20 mouse cellular contexts compared by ENCODE assay signal in the genomic region with DNA sequence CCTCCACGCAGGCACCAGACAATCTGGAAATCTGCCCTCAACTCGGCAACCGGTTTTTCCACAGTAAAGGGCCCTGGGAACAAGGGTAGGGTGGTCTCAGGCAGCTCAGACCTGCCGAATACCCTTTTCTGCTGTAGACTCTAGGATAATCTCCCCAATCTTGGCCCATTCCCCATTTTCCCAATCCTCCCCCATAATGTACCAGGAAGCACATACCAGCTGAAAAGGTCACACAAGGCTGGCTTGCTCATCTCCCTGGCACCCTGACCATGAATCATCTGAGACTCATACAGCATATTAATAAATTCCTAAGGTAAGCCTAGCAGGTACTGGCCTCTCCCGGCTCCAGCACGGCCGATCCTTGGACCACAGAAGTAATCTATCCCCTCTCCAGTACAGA. TPM values are rescaled to one million over a fixed set of nuclear protein-coding genes. Genes with fewer than 3 reads are reported as not detected.
DNase-seq lines count a peak whose midpoint lies in the region; TF ChIP-seq lines count a peak whose summit lies in the region.
"Had no signal": no experiment of that assay in that cellular context is flagged by ENCODE, and none has a peak within 500 bp of the region (broad histone marks: within the 10 kb centered on the region; RNA-seq: fewer than 3 reads in every experiment).

No protein-coding gene starts in this region.

- in situ Hi-C loops in ES-E14 (cut with MboI; ENCODE audit: low sequenced_read_pairs in 2 of 2, unreplicated experiment in 2 of 2), result no loop called here

- no peaks in the 10 kb centered on the region for H3K9me3 ChIP-seq in ES-E14 (ENCODE audit: control insufficient read depth, insufficient read depth, low read depth, low read length)
- H3K9me3 ChIP-seq: embryonic facial prominence, embryonic 10.5 days; forebrain, embryonic 12.5 days; heart, embryonic 12.5 days; hindbrain, embryonic 13.5 days; limb, embryonic 12.5 days; liver, embryonic 12.5 days; midbrain, embryonic 15.5 days had no signal

- H3K9ac ChIP-seq in ES-E14 (ENCODE audit: insufficient read depth, low read depth, low read length, poor library complexity, severe bottlenecking), result 0 out of 2 replicates have a peak overlapping the region, but pooled peaks have one; percentile 6
- H3K9ac ChIP-seq: forebrain, embryonic 12.5 days; heart, embryonic 12.5 days; hindbrain, embryonic 13.5 days; limb, embryonic 12.5 days; liver, embryonic 12.5 days; midbrain, embryonic 15.5 days had no signal

- no peaks in the 10 kb centered on the region for H3K36me3 ChIP-seq in ES-E14 (ENCODE audit: control insufficient read depth, insufficient read depth, low read length, poor library complexity, severe bottlenecking)
- H3K36me3 ChIP-seq: embryonic facial prominence, embryonic 10.5 days; forebrain, embryonic 12.5 days; heart, embryonic 12.5 days; hindbrain, embryonic 13.5 days; limb, embryonic 12.5 days; liver, embryonic 12.5 days; midbrain, embryonic 15.5 days had no signal

- intact Hi-C loops in gastrocnemius, postnatal 36 days (cut with DNase I), result no loop called here
- intact Hi-C loops in gastrocnemius, postnatal 14 days (cut with DNase I; ENCODE audit: low total_unique reads), result no loop called here

- H3K4me1 ChIP-seq in ES-E14 (ENCODE audit: control insufficient read depth in 2 of 2, insufficient read depth in 2 of 2, low read length in 2 of 2, poor library complexity in 1 of 2), result peaks cover 8 to 19% of the 10 kb centered on the region in 2 experiments; a peak in 3 of 4 replicates
- H3K4me1 ChIP-seq: heart, embryonic 12.5 days; limb, embryonic 12.5 days; liver, embryonic 12.5 days had no signal

- peak; percentile 45 for DNase-seq in cerebellum, adult 11-12 months
- DNase-seq in cerebellum, adult 11 months, result no peak
- peak; percentile 16 to 27 for DNase-seq in gastrocnemius, postnatal 36 days
- no peak for DNase-seq in gastrocnemius, postnatal 14 days
- no peak for DNase-seq in ES-E14 (ENCODE audit: low read depth, low spot score)
- DNase-seq in cerebellum, postnatal 36 days, result peak; percentile 14 to 43
- DNase-seq in ovary, postnatal 14 days (ENCODE audit: low spot score), result no peak
- no peak for DNase-seq in right cerebral cortex, postnatal 4 days
- DNase-seq: B cell, adult 2 months; heart, postnatal 14 days; lung, adult 2 months; lung, postnatal 36 days; thymus, postnatal 14 days had no signal

- H3K27ac ChIP-seq in ES-E14 (ENCODE audit: insufficient read depth, low read depth, low read length, poor library complexity, severe bottlenecking), result no peak overlapping the region
- H3K27ac ChIP-seq: embryonic facial prominence, embryonic 10.5 days; hindbrain, embryonic 13.5 days; limb, embryonic 12.5 days; liver, embryonic 12.5 days; midbrain, embryonic 15.5 days had no signal

- no peak overlapping the region for H3K4me3 ChIP-seq in ES-E14 (ENCODE audit: insufficient read depth in 1 of 2, low read depth in 1 of 2, low read length in 2 of 2, poor library complexity in 1 of 2, severe bottlenecking in 1 of 2)
- H3K4me3 ChIP-seq: embryonic facial prominence, embryonic 10.5 days; forebrain, embryonic 12.5 days; heart, embryonic 12.5 days; hindbrain, embryonic 13.5 days; limb, embryonic 12.5 days; liver, embryonic 12.5 days; midbrain, embryonic 15.5 days had no signal

TF ChIP-seq in ES-E14, 5 proteins besides CTCF, POLR2A, EP300 and RAD21:
- no peak for TF ChIP-seq ZC3H11A (IDR thresholded peaks at IDR 0.05; ENCODE audit: borderline replicate concordance, low read depth, low read length)
- TF ChIP-seq CHD2 (IDR thresholded peaks at IDR 0.05; ENCODE audit: low read depth, low read length), result no peak
- no peak for TF ChIP-seq HCFC1 (IDR thresholded peaks at IDR 0.05; ENCODE audit: borderline replicate concordance, insufficient read depth, low read length)
- no peak for TF ChIP-seq ZNF384 (IDR thresholded peaks at IDR 0.05; ENCODE audit: low read depth, low read length)

RNA-seq across cellular contexts. Expression of gene Camk2b, which starts 28.5 kb away (rescaled TPM):
- 100 to 1,000 TPM in 1 of 2 experiments, 10 to 100 TPM in 1; 95.5 to 115 TPM for total RNA-seq in gastrocnemius, postnatal 36 days (2021)
- 100 to 1,000 TPM; 169 to 170 TPM for total RNA-seq in gastrocnemius, postnatal 14 days (2021)
- total RNA-seq in ES-E14 (2012; rRNA removed), result 6.4 and 14.1 TPM in 2 replicates

Comparison
In these comparisons a context has a peak if more than half of its experiments do, and no peak if none do; other contexts are left out.
1. DNase-seq: peak in cerebellum, adult 11-12 months (single experiment), gastrocnemius, postnatal 36 days (2 of 2) and cerebellum, postnatal 36 days (2 of 2); none in cerebellum, adult 11 months (single experiment), gastrocnemius, postnatal 14 days (single experiment), ES-E14 (single experiment), ovary, postnatal 14 days (single experiment) and right cerebral cortex, postnatal 4 days (single experiment).